Mouse (Mus musculus) retina, adult 2 months (tissue): ENCODE measurements around the gene Dgkq.

Source experiments
- DNase-seq: peaks from one replicate; pipeline ENCODE4 v3.0.0-alpha.2; 2012; ENCODE audit warnings: low read depth, low spot score

Dgkq gene

GRCm38 (mm10) chr5:108602537-108602936 is 66.9 kb downstream of the Dgkq start:
- no peak for DNase-seq

GRCm38 (mm10) chr5:108599923-108600322 is 69.5 kb downstream of the Dgkq start:
- DNase-seq: no peak
